Mouse (Mus musculus): ENCODE data around the gene Art1. TPM values are rescaled to one million over a fixed set of nuclear protein-coding genes. Genes with fewer than 3 reads are reported as not detected.

Gene Art1
- polyA plus RNA-seq (2012; rRNA removed), result 0.67 and 3.5 TPM in 2 replicates

GRCm38 (mm10) chr7:102101487-102101886, at the start of gene Art1:
Art1 (plus strand) TSS chr7:102101743.

DNA sequence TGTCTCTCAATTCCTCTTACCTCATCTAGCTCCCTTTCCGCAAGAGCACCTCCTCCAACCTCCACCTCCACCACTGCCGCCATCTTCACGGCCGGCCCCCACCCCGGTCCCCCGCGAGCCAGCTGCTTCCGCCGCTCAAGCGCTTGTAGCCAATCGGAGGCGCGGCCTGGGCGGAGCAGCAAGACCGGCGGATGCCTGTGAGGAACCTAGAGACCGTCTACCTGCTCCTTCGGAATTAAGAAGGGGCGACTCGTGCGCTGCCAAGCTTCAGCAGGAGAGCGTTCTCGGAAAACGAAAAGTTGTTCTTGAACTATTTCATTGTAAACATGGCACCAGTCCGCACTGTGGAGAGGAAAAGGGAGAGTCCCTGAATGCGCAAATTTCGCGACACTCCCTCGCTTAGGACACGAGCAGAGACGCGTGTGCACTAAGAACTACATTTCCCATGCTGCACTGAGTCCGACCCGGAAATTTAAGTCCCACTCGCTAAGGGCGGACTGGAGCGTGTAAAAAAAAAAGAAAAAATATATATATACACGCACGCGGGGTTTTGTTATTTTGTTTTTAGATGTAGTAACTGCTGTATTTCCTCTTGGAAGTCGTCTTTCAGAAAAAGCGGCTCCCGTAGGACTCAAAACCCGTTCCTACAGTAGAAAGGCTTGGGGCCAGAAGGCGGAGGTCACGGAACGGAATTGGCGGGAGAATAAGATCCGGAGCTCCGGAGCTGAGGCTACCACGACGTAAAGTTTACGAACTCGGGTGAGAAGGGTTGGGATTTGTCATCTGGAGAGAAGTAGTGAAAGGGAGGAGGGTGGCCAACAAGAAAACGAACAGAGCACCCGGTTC, 36.3 kb upstream of the Art1 start, which contains the start of the genes Rnf121, Xndc1 and Xntrpc:
Gene Rnf121, minus strand, starts transcription at position 424 of the 846 bp plus-strand sequence.
Gene Xndc1, plus strand, starts transcription at position 466 of the 846 bp plus-strand sequence.
Gene Xntrpc, plus strand, starts transcription at position 668 of the 846 bp plus-strand sequence.

GRCm38 (mm10) chr7:102082816-102083215, 18.7 kb upstream of the Art1 start, which contains the start of gene Trpc2:
Trpc2 (plus strand) TSS chr7:102083116.

GRCm38 (mm10) chr7:102109171-102109570, 7.6 kb downstream of the Art1 start, which contains the start of gene Art5:
Art5 (minus strand) TSS chr7:102109489.

DNA sequence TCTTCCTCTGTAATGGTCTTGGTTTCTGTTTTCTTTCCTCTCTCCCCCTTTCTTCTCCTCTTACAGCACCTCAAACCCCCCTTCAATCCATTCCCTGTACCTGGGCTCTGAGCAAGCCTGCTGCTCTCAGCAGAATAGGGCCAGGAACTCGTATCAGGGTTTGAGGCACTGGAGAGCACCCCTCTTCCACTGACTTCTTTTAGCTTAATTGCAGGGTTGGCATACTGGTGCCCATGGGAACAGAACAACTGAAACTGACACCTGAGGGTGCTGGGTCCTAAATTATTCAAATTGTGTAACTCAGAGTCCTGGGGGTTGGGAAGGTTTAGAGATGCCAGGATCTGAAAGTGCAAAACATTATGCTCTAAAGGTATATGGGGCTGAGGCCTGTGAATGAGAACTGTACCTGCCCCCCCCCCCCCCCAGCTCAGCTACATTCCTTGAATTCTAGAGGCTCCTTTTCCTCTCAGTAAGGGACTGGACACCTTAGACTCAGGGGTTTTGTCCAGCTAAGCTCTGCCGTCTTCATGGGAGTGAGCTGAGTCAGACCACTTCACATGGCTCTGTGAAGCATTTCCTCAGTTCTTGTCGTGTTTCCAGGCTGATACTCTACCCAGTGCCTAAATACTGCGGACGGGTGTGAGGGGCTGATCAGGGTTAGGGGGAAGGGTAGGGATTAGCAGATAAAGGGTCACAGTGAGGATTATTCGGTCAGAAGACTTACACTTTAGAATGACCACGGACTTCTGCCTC, 15.2 kb downstream of the Art1 start, which contains the start of gene Chrna10:
Gene Chrna10, minus strand, starts transcription at position 250 of the 753 bp plus-strand sequence.

Other genes starting within 250 kb of the Art1 start
- 2.5 TPM in 2 replicates for gene Folr2, start 244.5 kb upstream of the Art1 start, polyA plus RNA-seq (2012; rRNA removed)
- gene Anapc15, start 238.0 kb upstream of the Art1 start, polyA plus RNA-seq (2012; rRNA removed), result 124 and 143 TPM in 2 replicates
- gene Folr1, start 231.0 kb upstream of the Art1 start, polyA plus RNA-seq (2012; rRNA removed), result 5.8 and 12.0 TPM in 2 replicates
- gene Lamtor1, start 195.8 kb upstream of the Art1 start, polyA plus RNA-seq (2012; rRNA removed), result 122 and 155 TPM in 2 replicates
- 0.12 and 0.41 TPM in 2 replicates for gene Tomt, start 195.4 kb upstream of the Art1 start, polyA plus RNA-seq (2012; rRNA removed)
- 5.2 and 8.2 TPM in 2 replicates for gene Lrrc51, start 167.8 kb upstream of the Art1 start, polyA plus RNA-seq (2012; rRNA removed)
- 99.9 and 104 TPM in 2 replicates for gene Numa1, start 167.6 kb upstream of the Art1 start, polyA plus RNA-seq (2012; rRNA removed)
- 10.8 and 15.4 TPM in 2 replicates for gene Il18bp, start 83.1 kb upstream of the Art1 start, polyA plus RNA-seq (2012; rRNA removed)
- gene Rnf121, start 36.3 kb upstream of the Art1 start, polyA plus RNA-seq (2012; rRNA removed), result 44.9 and 79.1 TPM in 2 replicates
- 51.6 and 62.7 TPM in 2 replicates for gene Xndc1, start 36.2 kb upstream of the Art1 start, polyA plus RNA-seq (2012; rRNA removed)
- 7.5 and 11.2 TPM in 2 replicates for gene Xntrpc, start 36.0 kb upstream of the Art1 start, polyA plus RNA-seq (2012; rRNA removed)
- 3.6 TPM in 1 of 2 replicates, not detected in the other for gene Trpc2, start 18.6 kb upstream of the Art1 start, polyA plus RNA-seq (2012; rRNA removed)
- gene Art5, start 7.7 kb downstream of the Art1 start, polyA plus RNA-seq (2012; rRNA removed), result 0.79 and 2.5 TPM in 2 replicates
- gene Chrna10, start 15.1 kb downstream of the Art1 start, polyA plus RNA-seq (2012; rRNA removed), result 0.02 TPM in 1 of 2 replicates, not detected in the other
- gene Nup98, start 108.4 kb downstream of the Art1 start, polyA plus RNA-seq (2012; rRNA removed), result 20.1 and 32.4 TPM in 2 replicates
- gene Pgap2, start 108.5 kb downstream of the Art1 start, polyA plus RNA-seq (2012; rRNA removed), result 32.6 and 46.9 TPM in 2 replicates
- gene Rhog, start 154.3 kb downstream of the Art1 start, polyA plus RNA-seq (2012; rRNA removed), result 16.4 and 28.8 TPM in 2 replicates
- 14.3 and 21.1 TPM in 2 replicates for gene Stim1, start 166.1 kb downstream of the Art1 start, polyA plus RNA-seq (2012; rRNA removed)